Mouse (Mus musculus) hindlimb bud, embryonic 11.5 days (tissue): ENCODE data around the gene Vmn1r142.
"Not testable (repeated sequence)": the region's sequence is repeated elsewhere in the genome, so short reads cannot be mapped to it uniquely, and the experiment has no call there.

Experiments used
- DNase-seq: peaks from one replicate; pipeline ENCODE4 v3.0.0-alpha.2; 2012; ENCODE audit warnings: low read depth, low spot score; ENCODE audit errors: extremely low spot score

Vmn1r142 gene

DNA sequence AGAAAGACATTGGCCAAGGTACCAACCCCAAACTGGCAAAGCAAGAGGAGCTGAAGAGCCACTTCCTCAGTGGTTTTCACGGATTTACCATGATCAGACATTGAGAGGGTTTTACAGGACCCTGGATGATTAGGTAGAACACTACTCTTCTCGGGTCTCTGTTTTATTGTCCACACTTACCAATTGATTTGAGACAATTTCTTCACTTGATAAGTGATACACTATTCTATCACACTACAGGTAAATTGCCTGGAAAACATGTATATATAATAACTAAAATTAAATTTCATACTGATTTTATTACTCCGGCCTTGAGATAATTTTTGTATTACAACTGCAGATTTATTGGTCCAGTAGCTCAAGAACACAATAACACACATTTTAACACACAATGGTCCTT lies at the start of gene Vmn1r142:
Vmn1r142 (minus strand) TSS at position 101 of the 400 bp plus-strand sequence.
- DNase-seq = not testable (repeated sequence)

DNA sequence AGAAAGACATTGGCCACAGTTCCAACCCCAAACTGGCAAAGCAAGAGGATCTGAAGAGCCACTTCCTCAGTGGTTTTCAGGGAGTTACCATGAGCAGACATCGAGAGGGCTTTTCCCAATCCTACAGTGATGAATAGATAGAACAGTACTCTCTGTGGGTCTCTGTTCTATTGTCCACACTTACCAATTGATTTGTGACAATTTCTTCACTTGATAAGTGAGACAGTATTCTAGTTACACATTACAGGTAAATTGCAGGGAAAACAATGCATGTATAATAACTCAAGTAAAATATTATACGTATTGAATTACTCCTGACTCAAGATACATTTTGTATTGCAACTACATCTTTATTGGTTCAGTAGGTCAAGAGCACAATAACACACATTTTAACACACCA lies 37.3 kb upstream of the Vmn1r142 start, which contains the start of gene Gm8653:
Gm8653 (minus strand) TSS at position 101 of the 400 bp plus-strand sequence.
- DNase-seq = not testable (repeated sequence)

DNA sequence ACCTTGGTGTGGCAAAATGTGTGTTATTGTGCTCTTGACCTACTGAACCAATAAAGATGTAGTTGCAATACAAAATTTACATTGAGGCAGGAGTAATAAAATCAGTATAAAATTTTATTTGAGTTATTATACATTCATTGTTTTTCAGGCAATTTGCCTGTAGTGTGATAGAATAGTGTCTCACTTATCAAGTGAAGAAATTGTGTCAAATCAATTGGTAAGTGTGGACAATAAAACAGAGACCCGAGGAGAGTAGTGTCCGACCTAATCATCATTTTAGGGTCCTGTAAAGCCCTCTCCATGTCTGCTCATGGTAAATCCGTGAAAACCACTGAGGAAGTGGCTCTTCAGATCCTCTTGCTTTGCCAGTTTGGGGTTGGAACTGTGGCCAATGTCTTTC lies 25.2 kb upstream of the Vmn1r142 start, which contains the start of gene Vmn1r143:
Vmn1r143 (plus strand) TSS at position 301 of the 400 bp plus-strand sequence.
- not testable (repeated sequence) for DNase-seq

DNA sequence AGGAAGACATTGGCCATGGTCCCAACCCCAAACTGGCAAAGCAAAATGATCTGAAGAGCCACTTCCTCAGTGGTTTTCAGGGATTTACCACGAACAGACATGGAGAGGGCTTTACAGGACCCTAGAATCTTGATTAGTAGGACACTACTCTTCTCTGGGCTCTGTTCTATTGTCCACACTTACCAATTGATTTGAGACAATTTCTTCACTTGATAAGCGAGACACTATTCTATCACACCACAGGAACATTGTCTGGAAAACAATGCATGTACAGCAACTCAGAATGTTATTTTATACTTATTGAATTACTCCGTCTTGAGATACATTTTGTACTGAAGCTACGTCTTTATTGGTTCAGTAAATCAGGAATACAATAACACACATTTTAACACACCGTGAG lies 29.2 kb downstream of the Vmn1r142 start, which contains the start of gene Gm10666:
Gm10666 (minus strand) TSS at position 101 of the 400 bp plus-strand sequence.
- not testable (repeated sequence) for DNase-seq

DNA sequence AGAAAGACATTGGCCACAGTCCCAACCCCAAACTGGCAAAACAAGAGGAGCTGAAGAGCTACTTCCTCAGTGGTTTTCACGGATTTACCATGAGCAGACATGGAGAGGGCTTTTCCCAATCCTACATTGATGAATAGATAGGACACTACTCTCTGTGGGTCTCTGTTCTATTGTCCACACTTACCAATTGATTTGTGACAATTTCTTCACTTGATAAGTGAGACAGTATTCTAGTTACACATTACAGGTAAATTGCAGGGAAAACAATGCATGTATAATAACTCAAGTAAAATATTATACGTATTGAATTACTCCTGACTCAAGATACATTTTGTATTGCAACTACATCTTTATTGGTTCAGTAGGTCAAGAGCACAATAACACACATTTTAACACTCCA lies 45.7 kb downstream of the Vmn1r142 start, which contains the start of gene Gm16451:
Gm16451 (minus strand) TSS at position 101 of the 400 bp plus-strand sequence.
- DNase-seq = not testable (repeated sequence)
